Mouse (Mus musculus) left cerebral cortex, adult 9 months (tissue): ENCODE measurements around the gene Hikeshi.
A peak's percentile ranks its signal among the peaks of the same experiment; 100 is the strongest.

Source experiments
- DNase-seq, 2 experiments: peaks; one replicate each; pipeline ENCODE4 v3.0.0; 2022; ENCODE audit warnings: low spot score in 2 of 2

Hikeshi gene

DNA sequence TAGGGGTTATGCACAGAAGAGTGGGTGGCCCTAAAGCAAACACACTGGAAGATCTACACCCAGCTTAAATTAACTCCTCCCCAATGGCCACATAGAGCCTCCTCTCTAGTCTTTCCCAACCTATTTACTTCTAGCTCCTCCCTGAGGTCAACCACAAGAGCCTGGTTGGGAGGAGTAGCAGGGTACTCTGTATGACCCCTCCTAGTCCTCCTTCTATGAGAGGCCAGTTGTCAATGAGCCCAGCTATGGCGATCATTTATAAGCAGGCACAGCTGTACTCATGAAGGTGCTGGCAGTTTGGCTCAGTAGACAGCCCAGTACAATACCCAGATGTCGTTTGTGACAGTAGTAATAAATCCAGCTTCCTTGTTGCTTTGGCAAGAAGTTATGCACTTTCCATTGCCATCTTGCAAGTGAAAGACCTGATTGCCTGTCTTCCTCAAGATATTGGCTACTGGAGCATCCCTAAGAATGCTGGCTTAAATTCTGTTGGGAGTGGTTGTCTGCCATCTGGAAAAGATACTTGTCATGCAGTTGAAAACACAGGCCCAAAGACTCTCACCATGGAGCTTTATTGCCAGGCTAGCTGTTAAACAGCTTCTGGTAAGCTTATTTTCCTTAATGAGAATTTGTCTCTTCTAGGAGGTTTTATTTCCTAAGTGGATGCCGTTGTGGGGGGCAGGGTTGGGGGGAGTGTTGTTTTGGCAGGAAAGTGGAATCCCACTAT lies 27.4 kb downstream of the Hikeshi start:
- no peak for DNase-seq

DNA sequence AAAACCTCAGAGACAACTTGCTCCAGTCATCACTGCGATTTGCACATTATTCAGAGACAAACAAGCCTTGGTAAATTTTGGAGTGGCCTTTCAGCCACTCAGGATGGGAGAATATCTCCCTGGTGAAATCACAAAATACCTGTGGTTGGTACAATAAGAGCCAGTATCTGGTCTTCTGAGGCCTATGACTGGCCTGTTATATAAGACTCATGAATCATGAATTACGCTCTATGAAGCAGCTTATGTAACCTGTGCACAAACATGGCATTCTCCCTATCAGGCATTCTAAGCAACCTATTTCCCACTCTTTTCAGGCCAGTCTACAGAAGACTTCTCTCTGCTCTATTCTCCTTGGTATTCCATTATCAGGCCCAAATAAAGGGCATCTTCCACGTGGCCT lies 28.6 kb downstream of the Hikeshi start:
- no peak for DNase-seq

DNA sequence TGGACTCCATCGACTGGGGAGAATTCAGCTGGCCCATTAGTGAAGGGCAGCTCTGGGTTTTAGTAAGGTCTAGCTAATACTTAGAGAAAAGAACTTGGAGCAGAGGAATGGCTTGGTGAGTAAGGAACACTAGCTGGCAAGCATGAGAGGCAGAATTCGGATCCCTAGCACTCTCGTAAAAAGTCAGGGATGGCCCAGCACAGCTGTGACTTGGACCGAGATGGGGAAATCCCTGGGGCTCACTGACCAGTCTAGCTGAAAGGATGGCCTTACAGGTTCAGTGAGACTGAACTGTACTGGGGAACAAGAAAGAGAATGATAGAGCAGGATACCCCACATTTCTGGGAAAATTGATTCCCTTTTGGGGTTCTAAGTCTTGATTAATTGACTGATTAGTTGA lies 31.3 kb downstream of the Hikeshi start:
- no peak for DNase-seq

DNA sequence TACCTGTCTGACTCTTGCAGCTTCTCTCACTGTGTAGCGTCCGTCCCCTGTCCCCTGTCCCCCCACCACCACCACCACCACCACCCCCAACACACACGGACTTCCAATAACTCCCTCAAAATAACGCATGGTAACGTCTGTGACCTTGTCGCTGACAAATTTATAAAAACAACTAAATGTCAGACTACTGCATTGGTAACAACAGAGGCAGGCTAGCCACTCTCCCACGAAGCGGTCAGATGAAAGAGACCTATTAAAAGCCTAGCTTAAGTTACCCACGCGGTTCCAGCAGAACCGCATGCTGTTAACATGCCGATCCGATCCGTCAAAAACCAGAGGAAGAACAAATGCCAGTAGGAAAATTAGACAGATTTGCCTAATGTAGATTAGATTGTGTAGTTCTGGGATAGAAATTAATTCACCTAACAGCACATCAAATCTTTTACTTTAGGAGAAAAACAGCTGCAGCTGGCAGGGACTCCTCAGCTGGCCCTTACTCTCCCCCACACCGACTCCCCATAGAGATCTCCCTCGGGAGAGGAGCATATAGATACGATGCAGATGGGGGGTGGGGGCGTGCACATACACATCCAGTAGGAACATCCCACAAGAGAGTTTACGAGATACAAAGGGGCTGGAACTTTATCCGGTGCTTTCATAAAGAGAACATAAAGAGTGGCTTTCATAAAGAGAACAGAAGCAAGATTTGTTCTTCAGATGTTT lies 31.9 kb downstream of the Hikeshi start:
- DNase-seq = no peak

DNA sequence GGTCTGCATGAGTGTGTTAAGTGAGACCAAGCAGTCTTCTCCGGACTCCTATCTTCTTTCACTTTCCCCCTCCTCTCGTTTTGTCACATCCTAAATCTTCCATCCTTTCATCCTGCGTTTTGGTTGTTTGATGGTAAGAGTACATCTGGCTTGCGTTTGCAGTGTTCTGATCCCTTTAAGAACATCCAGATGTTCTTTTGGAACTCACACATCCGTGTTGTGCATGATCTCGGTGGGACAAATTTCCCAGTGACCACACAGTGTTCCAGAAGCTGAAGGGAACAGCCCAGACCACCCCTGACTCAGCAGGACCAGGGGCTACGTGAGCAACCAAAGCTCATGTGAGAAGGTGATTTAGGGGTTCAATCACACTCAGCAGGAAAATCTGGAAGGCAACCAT lies 32.6 kb downstream of the Hikeshi start:
- DNase-seq = no peak

DNA sequence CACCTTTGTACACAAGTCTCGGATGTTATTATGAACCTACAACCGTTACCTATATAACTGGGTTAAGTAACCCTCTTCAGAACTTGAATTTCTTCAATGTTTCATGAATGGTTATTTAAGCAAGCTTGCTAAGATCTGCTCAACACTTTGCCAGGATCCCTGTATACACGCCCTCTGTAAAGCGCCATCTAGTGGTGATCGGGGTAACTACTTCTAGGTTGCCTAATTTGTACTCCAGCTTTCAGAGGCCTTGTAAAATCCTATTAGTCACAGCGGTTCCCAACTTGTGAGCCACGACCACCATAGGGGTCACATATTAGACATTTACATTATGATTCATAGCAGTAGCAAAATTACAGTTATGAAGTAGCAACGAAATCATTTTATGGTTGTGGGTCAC lies 33.1 kb downstream of the Hikeshi start:
- DNase-seq = peak in 1 of 2 experiments; percentile 80

DNA sequence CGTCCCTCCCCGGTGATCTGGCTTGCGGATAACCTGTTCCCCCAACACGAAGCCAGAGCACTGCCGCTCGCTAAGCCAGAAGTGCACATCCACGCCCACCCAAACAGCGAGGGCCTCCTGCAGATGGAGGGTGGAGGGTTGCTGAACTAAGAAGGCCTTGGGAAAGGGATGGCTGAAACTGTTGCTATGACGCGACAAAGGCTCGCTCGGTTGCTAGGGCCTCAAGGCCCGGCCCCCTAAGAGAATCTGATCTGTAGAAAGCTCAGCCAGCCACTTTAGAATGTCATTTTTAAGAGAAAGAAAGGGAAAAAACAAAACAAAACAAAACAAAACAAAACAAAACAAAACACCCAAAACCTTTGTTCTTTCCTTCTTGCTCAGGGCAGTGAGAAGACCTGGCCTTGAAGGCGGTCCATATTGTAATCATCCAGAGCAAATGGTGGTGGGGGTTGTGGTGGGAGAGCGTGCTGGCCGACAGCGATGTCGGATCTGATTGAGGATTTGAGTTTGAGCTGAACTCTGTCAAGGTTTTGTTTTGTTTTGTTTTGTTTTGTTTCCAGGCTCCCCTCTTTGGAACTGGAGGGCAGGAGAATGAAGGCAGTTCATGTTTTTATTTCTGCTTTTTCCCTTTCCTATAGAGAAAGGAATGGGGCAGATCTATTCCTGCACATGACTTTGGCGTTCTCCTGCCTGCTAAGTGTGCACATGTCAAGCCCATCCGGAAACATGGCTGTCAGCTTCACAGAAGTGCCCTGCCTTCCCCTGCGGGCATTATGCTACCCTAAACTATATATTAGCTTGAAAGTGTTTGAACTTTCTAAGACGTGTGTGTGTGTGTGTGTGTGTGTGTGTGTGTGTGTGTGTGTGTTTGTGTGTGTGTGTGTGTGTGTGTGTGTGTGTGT lies 37.3 kb downstream of the Hikeshi start, which contains the start of gene Ccdc81:
Gene Ccdc81 (minus strand): TSS at position 188 of the 902 bp plus-strand sequence.
- DNase-seq = no peak

DNA sequence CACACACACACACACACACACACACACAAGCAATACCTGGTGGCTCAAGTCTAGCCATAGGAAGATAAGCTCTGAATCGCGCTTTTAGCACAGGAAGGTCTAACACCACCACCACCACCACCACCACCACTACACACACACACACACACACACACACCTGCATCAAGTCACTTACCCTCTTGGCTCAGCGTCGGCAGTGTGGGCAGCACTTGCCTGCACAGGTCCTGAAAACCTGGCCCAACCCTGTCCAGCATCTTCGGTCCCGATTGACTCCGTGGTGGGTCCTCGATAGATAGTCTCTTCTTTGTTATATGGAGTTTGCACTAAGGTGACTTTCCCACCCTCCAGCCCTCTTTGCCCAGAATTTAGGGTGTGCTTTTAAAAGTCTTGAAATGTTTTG lies 38.0 kb downstream of the Hikeshi start:
- no peak for DNase-seq

DNA sequence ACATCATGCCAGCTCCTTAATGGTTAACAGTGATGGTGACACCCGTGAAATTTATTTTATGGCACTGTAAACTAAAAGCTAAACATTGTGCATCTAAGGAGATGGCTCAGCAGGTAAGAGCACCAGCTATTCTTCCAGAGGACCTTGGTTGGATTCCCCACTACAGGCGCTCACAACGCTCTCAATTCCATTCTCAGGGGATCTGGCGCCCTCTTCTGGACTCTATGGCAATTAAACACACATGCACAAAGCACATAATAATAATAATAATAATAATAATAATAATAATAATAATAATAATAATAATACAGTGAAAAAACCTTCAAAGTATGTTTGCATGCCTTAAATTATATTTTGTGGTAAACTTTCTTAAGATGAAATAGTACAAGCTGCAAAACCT lies 49.1 kb downstream of the Hikeshi start:
- no peak for DNase-seq

DNA sequence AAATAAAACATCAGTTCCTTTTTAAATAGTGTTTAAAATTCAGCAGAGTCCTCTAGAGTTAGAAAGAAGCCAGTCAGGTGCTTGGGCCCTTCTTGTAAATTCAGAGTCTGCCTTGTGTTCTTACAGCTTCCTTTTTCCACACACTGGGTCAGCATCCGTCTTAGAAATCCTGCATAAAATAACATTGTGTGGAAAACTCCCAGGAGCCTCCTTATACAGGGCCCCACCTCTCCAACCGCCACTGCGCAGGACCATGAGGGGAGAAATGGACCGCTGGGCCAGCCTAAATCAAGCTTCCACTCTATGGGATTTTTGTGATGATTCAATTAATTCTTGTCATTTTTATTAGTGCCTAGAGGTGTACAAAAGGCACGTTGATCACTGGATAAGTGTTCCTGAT lies 49.6 kb downstream of the Hikeshi start:
- DNase-seq = no peak

DNA sequence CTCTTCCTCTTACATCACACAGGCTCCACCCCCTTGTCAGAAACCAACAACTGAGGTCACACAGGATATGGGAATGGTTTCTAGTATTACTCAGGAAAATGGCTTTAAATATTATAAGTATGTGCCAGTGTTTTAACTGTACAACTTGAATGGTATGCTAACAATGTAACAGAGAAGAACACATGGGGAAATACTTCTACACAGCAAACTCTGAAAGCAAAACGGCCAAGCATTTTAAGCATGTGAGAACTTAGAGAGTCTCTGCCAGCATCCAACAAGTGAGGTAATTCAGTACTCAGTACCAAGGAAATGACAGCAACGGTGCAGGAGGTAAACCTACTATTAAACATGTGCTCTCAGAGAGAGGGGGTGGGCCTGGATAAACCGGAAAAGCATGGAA lies 56.5 kb downstream of the Hikeshi start:
- DNase-seq = no peak

DNA sequence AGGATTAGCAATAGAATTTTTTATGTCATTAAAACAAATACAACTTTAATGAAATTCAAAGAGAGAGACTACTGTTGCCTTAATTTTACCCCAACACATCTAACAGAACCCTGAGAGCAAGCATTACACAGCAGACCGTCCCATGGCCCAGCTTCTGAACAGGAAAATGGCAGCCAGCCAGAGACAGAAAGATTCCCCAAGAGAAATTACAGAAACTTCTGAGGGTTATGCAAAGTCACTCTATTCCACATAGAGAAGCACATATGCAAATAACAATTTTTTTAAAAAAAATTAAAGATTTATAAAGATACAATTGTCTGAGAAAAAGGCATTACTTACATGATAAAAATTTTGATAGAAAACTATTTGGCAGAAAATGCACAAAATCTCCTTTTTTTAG lies 61.3 kb downstream of the Hikeshi start:
- DNase-seq = no peak
